Mouse (Mus musculus) megakaryocyte, embryonic 14.5 days (primary cell): ENCODE data around the gene Lsp1. TPM values are rescaled to one million over a fixed set of nuclear protein-coding genes. Genes with fewer than 3 reads are reported as not detected.

Source experiments
- H3K27me3 ChIP-seq: replicated peaks from 2 replicates; pipeline ENCODE3; 2012; ENCODE audit warnings: inconsistent platforms
- H3K36me3 ChIP-seq: replicated peaks from 2 replicates; pipeline ENCODE3; 2012; ENCODE audit warnings: low read length, inconsistent platforms, mixed read lengths
- H3K4me1 ChIP-seq: 2 replicates; pipeline ENCODE4 v1.6.1; 2012; ENCODE audit warnings: inconsistent platforms
- H3K4me3 ChIP-seq: replicated peaks from 2 replicates; pipeline ENCODE3; 2012; ENCODE audit warnings: moderate library complexity, mild to moderate bottlenecking, inconsistent platforms
- H3K9me3 ChIP-seq: 2 replicates; pipeline ENCODE4 v1.6.1; 2012; ENCODE audit warnings: inconsistent platforms
- FLI1 ChIP-seq: IDR thresholded peaks from 2 replicates; pipeline ENCODE4 v1.6.1; 2012; ENCODE audit warnings: low read length, inconsistent platforms, mixed read lengths
- GATA1 ChIP-seq: IDR thresholded peaks from 3 replicates; pipeline ENCODE4 v1.6.1; 2012; ENCODE audit warnings: mixed read lengths, low read length, inconsistent platforms, borderline replicate concordance
- polyA plus RNA-seq: library from polyadenylated mRNA; stranded (reverse); fragments of >175 nt; gene quantifications from 2 replicates; pipeline ENCODE4 v1.2.3, GENCODE M21; 2012; ENCODE audit warnings: low replicate concordance; ENCODE audit not compliant: insufficient read depth

Gene Lsp1
- polyA plus RNA-seq, 1 experiment, result 33.2 TPM

DNA sequence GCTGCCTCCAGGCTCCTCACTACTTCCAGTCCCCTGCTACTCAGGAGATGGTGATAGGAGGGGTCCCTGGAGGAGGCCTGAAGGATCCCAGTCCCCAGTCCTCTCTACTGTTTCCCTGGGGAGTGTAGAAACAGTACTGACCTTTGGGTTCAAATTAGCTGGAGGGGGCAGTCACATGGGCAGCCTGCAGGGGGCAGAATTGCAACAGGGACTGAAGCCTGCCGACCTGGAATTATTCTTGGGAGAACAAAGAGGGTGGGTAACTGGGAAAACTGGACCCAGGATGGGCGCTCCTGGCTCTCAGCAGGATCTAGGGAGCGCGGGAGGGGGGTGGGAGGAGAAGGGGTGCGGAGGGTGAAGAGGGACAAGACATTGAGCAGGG lies 20.6 kb downstream of the Lsp1 start:
- TF ChIP-seq GATA1 (no peak), FLI1 (no peak)
- no peak overlapping the region for H3K4me3 ChIP-seq
- no peaks in the 10 kb centered on the region for H3K36me3 ChIP-seq
- no peaks in the 10 kb centered on the region for H3K9me3 ChIP-seq
- H3K27me3 ChIP-seq, result peaks cover 94% of the 10 kb centered on the region
- H3K4me1 ChIP-seq, result no peaks in the 10 kb centered on the region; the same call in 1 of the 2 replicates

DNA sequence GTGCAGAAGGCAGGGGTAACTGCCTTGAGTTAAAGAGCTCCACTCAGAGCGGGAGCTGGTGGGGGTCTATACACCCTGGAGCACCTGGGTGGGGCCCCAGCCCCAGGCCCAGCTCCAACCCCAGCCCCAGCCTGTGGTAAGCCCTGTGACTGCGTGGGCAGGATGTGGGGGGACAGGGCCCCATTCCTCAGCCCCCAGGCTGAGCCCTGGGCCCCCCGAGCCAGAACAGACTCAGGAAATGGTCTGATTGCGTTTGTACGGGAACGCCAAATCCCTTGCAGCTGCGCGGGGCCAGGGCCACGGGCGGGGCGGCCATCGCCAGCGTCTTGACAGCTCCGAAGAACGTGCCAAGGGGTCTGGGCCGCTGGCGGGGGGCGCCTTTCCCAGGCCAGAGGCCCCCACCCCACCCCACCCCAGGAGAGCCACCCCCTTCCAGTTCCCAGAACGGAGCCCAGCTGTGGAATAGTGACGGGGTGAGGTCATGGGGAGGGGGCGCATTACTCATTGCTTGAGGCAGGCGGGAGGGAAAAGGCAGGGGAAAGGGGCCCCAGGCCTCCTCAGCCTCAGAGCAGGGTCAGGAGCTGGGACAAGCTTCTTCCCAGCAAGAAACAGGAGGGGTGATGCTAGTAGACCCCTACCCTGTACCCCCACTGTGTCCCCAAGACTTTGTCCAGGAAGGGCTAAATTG lies 21.1 kb downstream of the Lsp1 start:
- TF ChIP-seq FLI1 (no peak), GATA1 (no peak)
- Histone ChIP-seq H3K4me1 (no peaks in the 10 kb centered on the region; the same call in 1 of the 2 replicates), H3K4me3 (no peak overlapping the region)

DNA sequence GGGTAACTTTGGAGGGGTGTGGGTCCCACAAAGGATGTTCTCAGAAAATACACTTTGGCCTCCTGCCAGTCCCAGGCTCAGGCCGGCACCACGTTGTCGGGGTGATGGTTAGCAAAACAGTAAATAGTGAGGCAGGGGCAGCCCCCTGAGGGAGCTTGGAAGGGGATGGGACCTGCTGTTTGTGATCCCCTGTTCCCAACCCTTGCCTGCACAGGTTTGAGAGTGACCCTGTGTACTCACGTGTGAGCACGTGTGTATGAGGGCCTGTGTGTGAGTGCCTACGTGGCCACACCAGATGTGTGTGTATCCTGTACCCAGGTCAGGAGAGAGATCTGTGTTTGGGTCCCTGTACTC lies 21.6 kb downstream of the Lsp1 start:
- H3K4me1 ChIP-seq, result no peaks in the 10 kb centered on the region

More for the DNA sequence above, 21.1 kb downstream of the Lsp1 start:
- Histone ChIP-seq H3K27me3 (peaks cover 94% of the 10 kb centered on the region), H3K36me3 (no peaks in the 10 kb centered on the region), H3K9me3 (no peaks in the 10 kb centered on the region)

DNA sequence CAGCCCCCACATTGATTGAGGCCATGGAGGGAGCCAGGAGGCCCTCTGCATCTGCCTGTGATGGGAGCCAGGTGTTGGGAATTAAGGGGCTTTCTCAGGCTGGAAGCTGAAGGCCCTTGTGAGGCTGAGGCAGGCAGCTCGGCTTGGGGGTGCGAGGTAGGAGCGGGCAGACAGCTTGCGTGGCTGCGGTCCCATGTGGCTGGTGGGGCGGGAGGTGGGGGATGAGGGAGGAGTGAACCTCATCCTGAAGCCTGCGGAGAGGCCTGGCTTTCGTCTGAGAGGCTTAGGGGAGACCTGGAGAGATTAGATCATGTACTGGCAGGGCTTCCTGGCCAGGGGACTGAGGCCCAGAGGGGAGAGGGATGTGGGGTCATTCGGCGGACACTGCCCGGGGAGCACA lies 22.5 kb downstream of the Lsp1 start:
- no peaks in the 10 kb centered on the region for H3K36me3 ChIP-seq

More for the DNA sequence above, 21.6 kb downstream of the Lsp1 start:
- TF ChIP-seq GATA1, result no peak
- no peak for TF ChIP-seq FLI1
- no peaks in the 10 kb centered on the region for H3K36me3 ChIP-seq
- H3K4me3 ChIP-seq, result no peak overlapping the region
- no peaks in the 10 kb centered on the region for H3K9me3 ChIP-seq
- peaks cover 94% of the 10 kb centered on the region for H3K27me3 ChIP-seq

DNA sequence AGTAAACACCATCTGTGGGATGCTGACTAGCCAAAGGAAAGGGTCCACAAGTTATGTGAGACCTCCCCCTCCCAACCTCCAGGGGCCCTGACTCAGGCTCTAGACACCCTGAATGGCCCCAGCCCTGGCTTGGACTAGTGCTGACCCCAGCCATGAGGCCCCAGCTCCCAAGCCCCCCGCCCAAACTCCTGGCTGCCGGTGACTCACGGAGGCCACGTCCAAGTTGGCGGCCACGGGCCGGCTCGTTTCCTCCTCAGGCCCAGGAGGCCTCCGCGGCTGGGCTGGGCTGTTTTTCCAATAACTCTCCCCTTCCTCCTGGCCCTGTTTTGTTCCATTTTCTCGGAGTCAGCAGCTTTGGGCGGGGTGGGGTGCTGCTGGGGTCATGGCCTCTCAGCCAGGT lies 24.2 kb downstream of the Lsp1 start:
- Histone ChIP-seq H3K4me1 (no peaks in the 10 kb centered on the region), H3K9me3 (no peaks in the 10 kb centered on the region), H3K27me3 (peaks cover 95% of the 10 kb centered on the region), H3K36me3 (no peaks in the 10 kb centered on the region), H3K4me3 (no peak overlapping the region)
- no peak for TF ChIP-seq GATA1
- TF ChIP-seq FLI1, result no peak

More for the DNA sequence above, 22.5 kb downstream of the Lsp1 start:
- TF ChIP-seq GATA1 (no peak), FLI1 (no peak)
- Histone ChIP-seq H3K4me1 (no peaks in the 10 kb centered on the region), H3K4me3 (no peak overlapping the region), H3K27me3 (peaks cover 94% of the 10 kb centered on the region), H3K9me3 (no peaks in the 10 kb centered on the region)

DNA sequence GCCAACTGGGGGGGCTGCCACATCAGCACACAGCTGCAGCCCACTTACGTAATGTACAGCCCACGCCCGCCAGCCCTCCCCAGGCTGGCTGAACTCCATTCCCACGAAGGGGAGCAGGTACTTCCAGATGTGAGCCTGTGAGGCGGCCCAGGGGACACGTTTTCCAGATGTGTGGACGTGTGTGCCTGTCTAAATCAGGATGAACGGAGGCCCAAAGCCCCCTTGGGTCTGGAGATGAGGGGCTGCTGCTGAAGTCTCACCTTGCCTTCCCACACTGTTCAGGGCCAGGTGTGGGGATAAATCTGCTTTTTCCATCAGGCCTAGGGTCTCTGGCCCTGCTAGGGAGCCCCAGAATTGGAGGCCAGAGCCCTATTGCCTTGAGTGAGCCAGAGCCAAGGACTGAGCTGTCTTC lies 26.1 kb downstream of the Lsp1 start:
- Histone ChIP-seq H3K36me3 (no peaks in the 10 kb centered on the region), H3K9me3 (no peaks in the 10 kb centered on the region), H3K4me3 (no peak overlapping the region), H3K27me3 (peaks cover 95% of the 10 kb centered on the region), H3K4me1 (no peaks in the 10 kb centered on the region)
- TF ChIP-seq GATA1 (no peak), FLI1 (no peak)

DNA sequence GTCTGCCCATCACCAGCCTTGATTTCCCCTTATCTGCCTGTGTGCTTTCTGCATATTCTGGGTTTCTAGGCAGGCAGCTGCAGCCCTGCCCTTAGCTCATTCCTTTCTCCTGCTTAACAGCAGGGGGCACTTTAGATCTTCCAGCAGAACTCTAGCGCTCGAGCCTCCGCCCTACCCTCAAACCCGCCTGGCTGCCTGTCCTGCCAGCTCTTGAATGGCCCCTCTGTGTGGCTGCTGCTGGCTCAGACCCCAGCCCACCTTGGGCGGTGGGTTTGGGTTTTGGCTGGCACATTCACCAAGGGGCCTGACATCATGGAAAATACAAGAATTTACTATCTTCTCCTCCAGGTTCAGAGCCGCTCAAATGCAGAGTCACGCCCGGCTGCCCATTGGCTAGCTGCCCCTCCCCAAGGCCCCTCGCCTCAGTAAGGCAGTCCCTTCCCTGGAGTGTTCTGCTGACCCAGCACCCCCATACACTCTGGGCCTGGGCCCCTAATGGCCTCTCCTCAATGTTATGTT lies 26.8 kb downstream of the Lsp1 start:
- no peak overlapping the region for H3K4me3 ChIP-seq
- no peaks in the 10 kb centered on the region for H3K4me1 ChIP-seq
- peaks cover 96% of the 10 kb centered on the region for H3K27me3 ChIP-seq
- TF ChIP-seq FLI1 (no peak), GATA1 (no peak)
- no peaks in the 10 kb centered on the region for H3K9me3 ChIP-seq
- H3K36me3 ChIP-seq, result no peaks in the 10 kb centered on the region

DNA sequence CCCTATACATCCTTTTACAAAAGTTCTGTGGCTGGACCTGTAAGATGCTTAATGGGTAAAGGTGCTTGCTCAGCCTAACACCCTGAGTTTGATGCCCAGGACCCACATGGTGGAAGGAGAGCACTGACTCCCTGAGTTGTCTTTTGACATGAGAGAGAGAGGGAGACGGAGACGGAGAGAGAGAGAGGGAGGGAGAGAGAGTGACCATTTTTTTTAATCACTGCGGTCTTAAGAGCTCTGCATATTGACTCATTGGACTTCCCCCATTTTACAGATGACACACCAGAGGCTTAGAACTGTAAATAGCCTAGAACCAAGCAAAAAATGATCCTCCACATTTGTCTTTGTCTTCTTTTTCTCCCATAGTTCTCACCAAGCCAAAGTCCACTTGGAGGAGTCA lies 27.4 kb downstream of the Lsp1 start:
- TF ChIP-seq FLI1 (no peak), GATA1 (no peak)
- Histone ChIP-seq H3K4me1 (no peaks in the 10 kb centered on the region), H3K4me3 (no peak overlapping the region), H3K27me3 (peaks cover 96% of the 10 kb centered on the region), H3K36me3 (no peaks in the 10 kb centered on the region), H3K9me3 (no peaks in the 10 kb centered on the region)

DNA sequence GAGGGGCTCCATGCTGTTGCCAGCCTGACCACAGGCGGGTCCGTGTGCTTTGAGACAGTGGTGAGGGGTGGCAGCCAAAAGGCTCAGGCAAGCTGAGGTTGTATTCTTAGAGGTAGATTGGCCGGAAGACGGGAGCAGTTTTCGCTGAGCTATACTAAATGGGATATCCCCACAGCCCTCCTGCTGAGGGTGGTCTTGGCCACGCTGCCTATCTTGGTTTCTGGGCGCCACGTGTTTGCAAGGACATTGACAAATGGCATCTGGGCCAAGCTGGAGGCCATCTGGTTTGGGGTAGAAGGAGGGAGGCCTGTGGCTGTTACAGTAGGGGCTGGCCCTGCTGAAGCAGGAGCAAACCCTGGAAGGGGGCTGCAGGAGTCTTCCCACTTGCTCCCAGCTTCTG lies 32.9 kb downstream of the Lsp1 start:
- H3K36me3 ChIP-seq, result no peaks in the 10 kb centered on the region
- TF ChIP-seq GATA1, result no peak
- no peak for TF ChIP-seq FLI1
- H3K27me3 ChIP-seq, result peaks cover 91% of the 10 kb centered on the region
- H3K4me1 ChIP-seq, result no peaks in the 10 kb centered on the region
- no peak overlapping the region for H3K4me3 ChIP-seq
- no peaks in the 10 kb centered on the region for H3K9me3 ChIP-seq

DNA sequence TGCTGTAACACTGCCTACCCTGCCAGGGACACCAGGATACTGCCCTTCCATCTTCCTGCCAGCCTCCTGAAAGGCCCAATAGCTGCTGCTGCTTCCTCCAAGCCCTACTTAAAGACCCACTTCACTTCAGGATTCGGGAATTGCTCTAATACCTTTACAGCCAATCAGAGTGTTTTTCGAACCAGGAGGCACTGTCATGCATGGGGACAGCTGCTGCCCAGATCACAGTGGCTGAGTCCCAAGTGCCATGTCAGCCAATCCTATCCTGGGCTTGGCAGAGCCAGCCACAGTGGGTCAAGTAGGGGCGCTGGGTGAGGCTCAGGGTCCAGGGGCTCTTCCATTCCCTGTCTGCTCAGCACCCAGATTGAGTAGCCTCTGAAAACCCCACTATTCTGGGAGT lies 35.5 kb downstream of the Lsp1 start:
- no peak for TF ChIP-seq GATA1
- TF ChIP-seq FLI1, result no peak
- Histone ChIP-seq H3K4me1 (0 out of 2 replicates have a peak, but pooled peaks cover 2% of the 10 kb centered on the region), H3K36me3 (no peaks in the 10 kb centered on the region), H3K9me3 (no peaks in the 10 kb centered on the region), H3K27me3 (peaks cover 84% of the 10 kb centered on the region), H3K4me3 (no peak overlapping the region)
